Comparison of ENCODE assay signal across 8 mouse cellular contexts in genomic region chr2:32965511-32966183, GRCm38 (mm10). TPM values are rescaled to one million over a fixed set of nuclear protein-coding genes. Genes with fewer than 3 reads are reported as not detected.
DNase-seq lines count a peak whose midpoint lies in the region; ATAC-seq and TF ChIP-seq lines count a peak whose summit lies in the region.

No protein-coding gene starts in this region.

- H3K27ac ChIP-seq in midbrain, embryonic 10.5 days (replicated peaks), result no peak overlapping the region
- H3K27ac ChIP-seq in midbrain, embryonic 16.5 days (ENCODE audit: low read length), result no peak overlapping the region
- peak overlapping the region; percentile 95; the same call in 1 of the 2 replicates for H3K27ac ChIP-seq in limb, embryonic 12.5 days
- 0 out of 2 replicates have a peak overlapping the region, but pooled peaks have one; percentile 99 for H3K27ac ChIP-seq in stomach, embryonic 15.5 days

- no peak for TF ChIP-seq CTCF in lung, adult 2 months (IDR thresholded peaks at IDR 0.05; ENCODE audit: insufficient read depth, low read length)

- no peak for TF ChIP-seq POLR2A in lung, adult 2 months (IDR thresholded peaks at IDR 0.05; ENCODE audit: borderline replicate concordance, extremely low read depth, low read depth, low read length)

- H3K36me3 ChIP-seq in midbrain, embryonic 10.5 days, result peaks cover 29% of the 10 kb centered on the region
- peaks cover 12% of the 10 kb centered on the region; the same call in 1 of the 2 replicates for H3K36me3 ChIP-seq in midbrain, embryonic 16.5 days (ENCODE audit: control insufficient read depth, insufficient read depth, low read length)
- peaks cover 28% of the 10 kb centered on the region for H3K36me3 ChIP-seq in limb, embryonic 12.5 days
- H3K36me3 ChIP-seq in stomach, embryonic 15.5 days, result peaks cover 12% of the 10 kb centered on the region

- DNase-seq in cerebellum, adult 11-12 months, result peak; percentile 22
- DNase-seq in cerebellum, postnatal 14 days, result no peak
- DNase-seq in midbrain, embryonic 10.5 days (ENCODE audit: low spot score), result no peak
- DNase-seq in gastrocnemius, adult 8-10 months (ENCODE audit: low spot score in 2 of 2), result no peak
- no peak for DNase-seq in lung, adult 2 months

- no peaks in the 10 kb centered on the region for H3K9me3 ChIP-seq in midbrain, embryonic 10.5 days (replicated peaks)
- no peaks in the 10 kb centered on the region for H3K9me3 ChIP-seq in midbrain, embryonic 16.5 days (replicated peaks; ENCODE audit: control insufficient read depth, low read length, poor library complexity, severe bottlenecking)
- H3K9me3 ChIP-seq in limb, embryonic 12.5 days, result no peaks in the 10 kb centered on the region
- no peaks in the 10 kb centered on the region for H3K9me3 ChIP-seq in stomach, embryonic 15.5 days

- H3K4me2 ChIP-seq in midbrain, embryonic 16.5 days (ENCODE audit: low read length), result no peak overlapping the region; the same call in 1 of the 2 replicates
- peak overlapping the region; percentile 87 for H3K4me2 ChIP-seq in limb, embryonic 12.5 days
- peak overlapping the region; percentile 86 for H3K4me2 ChIP-seq in stomach, embryonic 15.5 days

- H3K4me1 ChIP-seq in midbrain, embryonic 10.5 days, result peaks cover 61% of the 10 kb centered on the region
- peaks cover 31% of the 10 kb centered on the region for H3K4me1 ChIP-seq in midbrain, embryonic 16.5 days (ENCODE audit: control insufficient read depth, insufficient read depth, low read length)
- H3K4me1 ChIP-seq in limb, embryonic 12.5 days (replicated peaks), result peaks cover 51% of the 10 kb centered on the region
- H3K4me1 ChIP-seq in stomach, embryonic 15.5 days, result peaks cover 26% of the 10 kb centered on the region
- H3K4me1 ChIP-seq in lung, adult 2 months (ENCODE audit: control insufficient read depth, insufficient read depth, low read length), result peaks cover 5% of the 10 kb centered on the region

- no peak for ATAC-seq in midbrain, embryonic 16.5 days
- no peak for ATAC-seq in limb, embryonic 12.5 days (ENCODE audit: insufficient number of reproducible peaks, insufficient read depth, low FRiP score, low TSS enrichment, low read depth)
- no peak for ATAC-seq in stomach, embryonic 15.5 days (ENCODE audit: insufficient read depth, low FRiP score, low read depth)

- 15% methylated on average over 7 of the region's 7 CpGs for WGBS in midbrain, embryonic 10.5 days
- WGBS in midbrain, embryonic 16.5 days, result 16% methylated on average over 7 of the region's 7 CpGs
- 19% methylated on average over 7 of the region's 7 CpGs for WGBS in limb, embryonic 12.5 days
- 16% methylated on average over 7 of the region's 7 CpGs for WGBS in stomach, embryonic 15.5 days
- WGBS in lung, adult 2 months, result 22% methylated on average over 7 of the region's 7 CpGs

- peak overlapping the region; percentile 74 for H3K4me3 ChIP-seq in midbrain, embryonic 10.5 days
- no peak overlapping the region for H3K4me3 ChIP-seq in midbrain, embryonic 16.5 days (ENCODE audit: low read depth, low read length)
- H3K4me3 ChIP-seq in limb, embryonic 12.5 days (replicated peaks), result no peak overlapping the region
- H3K4me3 ChIP-seq in stomach, embryonic 15.5 days (replicated peaks), result no peak overlapping the region
- no peak overlapping the region for H3K4me3 ChIP-seq in lung, adult 2 months (replicated peaks; ENCODE audit: extremely low read depth, low read depth, low read length)

- H3K9ac ChIP-seq in midbrain, embryonic 16.5 days (ENCODE audit: low read depth, low read length), result no peak overlapping the region
- H3K9ac ChIP-seq in limb, embryonic 12.5 days (replicated peaks), result no peak overlapping the region
- H3K9ac ChIP-seq in stomach, embryonic 15.5 days, result no peak overlapping the region

- H3K27me3 ChIP-seq in midbrain, embryonic 10.5 days (ENCODE audit: low read depth, poor library complexity, severe bottlenecking), result no peaks in the 10 kb centered on the region
- no peaks in the 10 kb centered on the region for H3K27me3 ChIP-seq in midbrain, embryonic 16.5 days (ENCODE audit: control insufficient read depth, insufficient read depth, low read depth, low read length)
- H3K27me3 ChIP-seq in limb, embryonic 12.5 days, result no peaks in the 10 kb centered on the region
- H3K27me3 ChIP-seq in stomach, embryonic 15.5 days (replicated peaks), result no peaks in the 10 kb centered on the region

RNA-seq across cellular contexts. Expression of gene Lrsam1, which starts 4.2 kb away (rescaled TPM):
- polyA plus RNA-seq in midbrain, embryonic 10.5 days (2016; fragmentation: Nextera tagmentation; extraction: Ambion mirVana), result 9.8 and 12.9 TPM in 2 replicates
- 24.7 and 29.0 TPM in 2 replicates for polyA plus RNA-seq in midbrain, embryonic 16.5 days (2015; fragmentation: Nextera tagmentation; extraction: Ambion mirVana)
- polyA plus RNA-seq in limb, embryonic 12.5 days (2016; fragmentation: Nextera tagmentation; extraction: Ambion mirVana), result 10.4 and 11.8 TPM in 2 replicates
- 8.8 and 10.1 TPM in 2 replicates for polyA plus RNA-seq in stomach, embryonic 15.5 days (2015; fragmentation: Nextera tagmentation; extraction: Ambion mirVana)
- 10 to 100 TPM; 10.1 to 14.6 (median 11.8) TPM for total RNA-seq in gastrocnemius, adult 8-10 months (2022)
- 17.4 and 18.4 TPM in 2 replicates for polyA plus RNA-seq in lung, adult 2 months (2012; rRNA removed)

RNA-seq across cellular contexts. Expression of gene Rpl12, which starts 4.3 kb away (rescaled TPM):
- polyA plus RNA-seq in midbrain, embryonic 10.5 days (2016; fragmentation: Nextera tagmentation; extraction: Ambion mirVana), result 144 and 172 TPM in 2 replicates
- polyA plus RNA-seq in midbrain, embryonic 16.5 days (2015; fragmentation: Nextera tagmentation; extraction: Ambion mirVana), result 76.2 and 81.9 TPM in 2 replicates
- polyA plus RNA-seq in limb, embryonic 12.5 days (2016; fragmentation: Nextera tagmentation; extraction: Ambion mirVana), result 184 and 185 TPM in 2 replicates
- polyA plus RNA-seq in stomach, embryonic 15.5 days (2015; fragmentation: Nextera tagmentation; extraction: Ambion mirVana), result 152 and 172 TPM in 2 replicates
- total RNA-seq in gastrocnemius, adult 8-10 months (2022), result 100 to 1,000 TPM in 2 of 4 experiments, 10 to 100 TPM in 2; 77.4 to 121 (median 96.8) TPM
- 190 and 241 TPM in 2 replicates for polyA plus RNA-seq in lung, adult 2 months (2012; rRNA removed)

RNA-seq across cellular contexts. Expression of gene Slc2a8, which starts 16.2 kb away (rescaled TPM):
- 19.5 and 23.3 TPM in 2 replicates for polyA plus RNA-seq in midbrain, embryonic 10.5 days (2016; fragmentation: Nextera tagmentation; extraction: Ambion mirVana)
- 20.7 and 21.7 TPM in 2 replicates for polyA plus RNA-seq in midbrain, embryonic 16.5 days (2015; fragmentation: Nextera tagmentation; extraction: Ambion mirVana)
- polyA plus RNA-seq in limb, embryonic 12.5 days (2016; fragmentation: Nextera tagmentation; extraction: Ambion mirVana), result 25.4 and 25.7 TPM in 2 replicates
- 16.9 and 18.2 TPM in 2 replicates for polyA plus RNA-seq in stomach, embryonic 15.5 days (2015; fragmentation: Nextera tagmentation; extraction: Ambion mirVana)
- total RNA-seq in gastrocnemius, adult 8-10 months (2022), result 10 to 100 TPM in 3 of 4 experiments, 1 to 10 TPM in 1; 9.6 to 12.7 (median 10.2) TPM
- 48.4 and 65.1 TPM in 2 replicates for polyA plus RNA-seq in lung, adult 2 months (2012; rRNA removed)

Comparison
In these comparisons a context has a peak if more than half of its experiments do, and no peak if none do; other contexts are left out.
1. H3K27ac ChIP-seq: peak in limb, embryonic 12.5 days (single experiment) and stomach, embryonic 15.5 days (single experiment); none in midbrain, embryonic 10.5 days (single experiment) and midbrain, embryonic 16.5 days (single experiment).